Mouse (Mus musculus) fat pad, adult 2 months (tissue): ENCODE measurements around the gene Lrp3.
"Not testable (repeated sequence)": the region's sequence is repeated elsewhere in the genome, so short reads cannot be mapped to it uniquely, and the experiment has no call there.

Experiments used
- DNase-seq: peaks from one replicate; pipeline ENCODE4 v3.0.0-alpha.2; 2011; ENCODE audit warnings: low read depth, low spot score; ENCODE audit errors: extremely low read depth

Lrp3 gene

DNA sequence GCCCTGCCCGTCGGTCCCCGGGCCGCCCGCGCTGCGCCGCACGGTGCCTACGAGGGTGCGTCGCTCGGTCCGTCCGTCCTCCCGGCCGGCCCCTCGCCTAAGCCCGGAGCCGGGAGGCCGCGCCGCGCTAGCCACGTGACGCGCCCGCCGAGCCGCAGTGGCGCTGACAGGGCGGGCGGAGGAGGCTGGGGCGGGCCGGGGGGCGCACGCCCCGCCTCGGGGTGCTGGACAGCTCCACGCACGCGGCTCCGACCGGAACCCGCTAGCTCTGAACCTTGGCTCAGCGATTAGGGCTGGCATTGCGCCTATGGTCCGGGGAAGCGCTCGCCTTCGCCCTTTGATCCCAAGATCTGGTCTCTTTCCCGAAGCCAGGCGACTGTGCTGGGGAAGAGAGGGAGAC, at the start of gene Lrp3:
Lrp3 (minus strand) TSS at position 274 of the 400 bp plus-strand sequence.
- DNase-seq: no peak

GRCm38 (mm10) chr7:35264746-35265145, 49.4 kb upstream of the Lrp3 start:
- DNase-seq: no peak

DNA sequence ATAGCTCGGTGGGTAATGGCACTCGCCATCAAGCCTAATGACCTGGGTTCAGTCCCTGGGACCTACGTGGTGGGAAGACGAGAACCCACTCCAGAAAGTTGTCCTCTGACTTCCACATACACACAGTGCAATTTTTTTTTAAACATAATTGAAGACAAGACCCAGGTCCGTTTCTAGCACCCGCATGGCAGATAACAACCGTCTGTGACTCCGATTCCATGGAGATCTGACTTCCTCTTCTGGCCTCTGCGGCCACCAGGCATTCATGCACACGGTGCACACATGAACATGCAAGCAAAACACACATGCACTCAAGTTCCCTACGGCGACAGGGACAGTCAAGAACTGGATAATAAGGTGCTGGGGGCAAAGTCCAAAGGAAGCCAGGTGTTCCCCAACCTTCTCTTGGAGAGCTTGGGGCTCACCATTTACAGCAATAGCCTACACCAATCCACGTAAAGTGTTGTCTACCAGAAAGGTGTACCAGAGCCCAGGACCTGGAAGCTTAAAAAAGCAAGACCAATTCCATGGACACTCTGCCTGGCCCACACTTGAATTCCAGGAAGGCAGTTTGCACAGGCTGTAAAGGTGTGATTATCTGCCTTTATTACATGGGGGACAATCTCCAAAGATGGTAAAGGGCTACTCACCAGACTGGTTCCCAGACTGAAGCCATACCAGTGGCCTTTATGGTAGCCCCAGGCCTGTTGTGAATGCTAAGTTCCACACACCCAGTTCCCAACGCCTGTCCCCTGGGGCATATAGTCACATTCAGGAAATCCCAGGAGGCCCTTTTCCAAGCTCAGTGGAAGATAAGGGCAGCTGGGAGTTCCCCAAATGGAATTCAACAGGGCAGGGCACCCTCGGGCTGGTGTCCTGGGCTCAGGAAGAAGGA, 48.5 kb upstream of the Lrp3 start:
- DNase-seq: no peak

DNA sequence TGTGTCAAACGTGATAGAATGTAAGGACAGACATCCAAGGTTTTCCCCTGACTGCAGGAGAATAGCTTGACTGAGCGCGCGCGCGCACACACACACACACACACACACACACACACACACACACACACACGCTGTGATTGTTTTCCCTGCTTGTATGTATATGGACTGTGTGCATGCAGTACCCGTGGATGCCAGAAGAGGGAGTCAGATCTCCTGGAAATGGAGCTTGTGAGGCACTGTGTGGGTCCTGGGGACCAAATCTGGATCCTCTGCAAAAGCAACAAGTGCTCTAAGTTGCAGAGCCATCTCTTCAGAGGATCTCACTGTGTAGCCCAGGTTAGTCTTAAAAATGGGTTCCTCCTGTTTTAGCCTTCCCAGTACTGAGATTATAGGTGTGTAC, 44.1 kb upstream of the Lrp3 start:
- no peak for DNase-seq

GRCm38 (mm10) chr7:35258294-35258693, 43.0 kb upstream of the Lrp3 start:
- no peak for DNase-seq

GRCm38 (mm10) chr7:35252041-35252558, 36.8 kb upstream of the Lrp3 start:
- DNase-seq: no peak

DNA sequence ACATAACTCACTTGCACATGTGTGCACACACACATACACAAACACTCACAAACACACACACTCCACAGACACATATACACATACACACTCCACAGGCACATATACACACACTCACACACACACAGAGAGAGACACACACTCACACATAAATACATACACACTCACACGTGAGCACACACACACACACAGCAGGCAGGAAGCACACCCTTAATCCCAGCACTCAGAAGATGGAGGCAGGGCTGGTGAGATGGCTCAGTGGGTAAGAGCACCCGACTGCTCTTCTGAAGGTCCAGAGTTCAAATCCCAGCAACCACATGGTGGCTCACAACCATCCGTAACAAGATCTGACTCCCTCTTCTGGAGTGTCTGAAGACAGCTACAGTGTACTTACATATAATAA, 22.6 kb upstream of the Lrp3 start:
- DNase-seq: not testable (repeated sequence)

- no peak for DNase-seq
Observed at GRCm38 (mm10) chr7:35235308-35235707, 20.0 kb upstream of the Lrp3 start.

DNA sequence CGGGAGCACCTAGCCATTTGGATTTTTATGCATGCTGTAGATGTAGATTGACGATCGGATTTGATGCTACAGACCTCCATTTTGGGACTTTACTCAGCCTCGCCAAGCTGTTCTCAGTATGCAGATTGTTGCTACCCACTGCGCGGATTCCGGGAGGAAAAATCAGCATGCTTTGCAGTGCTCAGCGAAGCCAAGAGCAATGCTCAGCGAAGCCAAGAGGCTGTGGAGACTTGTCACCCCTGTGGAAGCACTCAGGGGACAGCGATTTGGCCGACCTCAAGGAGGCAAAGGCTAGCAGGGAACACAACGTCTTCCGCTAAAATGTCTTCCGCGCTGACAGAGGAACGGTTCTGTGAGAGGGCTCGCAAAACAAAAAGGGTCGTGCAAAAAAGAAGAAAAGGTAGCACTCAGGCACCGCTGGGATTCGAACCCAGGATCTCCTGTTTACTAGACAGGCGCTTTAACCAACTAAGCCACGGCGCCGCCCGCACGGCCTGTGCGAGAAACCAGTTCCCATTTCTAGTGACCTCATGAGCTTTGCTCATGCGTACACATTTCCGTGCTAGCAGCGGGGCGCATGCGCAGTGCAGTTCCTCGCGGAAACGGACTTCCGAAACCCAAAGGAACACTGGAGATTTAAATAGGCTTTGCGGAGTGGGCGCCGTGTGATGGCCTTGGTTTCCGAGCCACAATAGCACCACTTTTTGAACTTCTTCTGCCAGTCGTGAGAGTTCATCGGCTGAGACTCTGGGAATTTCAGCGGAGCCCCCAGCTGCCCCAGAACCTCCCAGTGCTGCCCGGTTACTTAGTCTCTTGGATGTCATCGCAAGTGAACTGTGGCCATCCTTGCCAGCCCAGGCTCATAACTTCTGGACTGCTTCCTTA, 19.3 kb upstream of the Lrp3 start:
- DNase-seq: peak; percentile 37

DNA sequence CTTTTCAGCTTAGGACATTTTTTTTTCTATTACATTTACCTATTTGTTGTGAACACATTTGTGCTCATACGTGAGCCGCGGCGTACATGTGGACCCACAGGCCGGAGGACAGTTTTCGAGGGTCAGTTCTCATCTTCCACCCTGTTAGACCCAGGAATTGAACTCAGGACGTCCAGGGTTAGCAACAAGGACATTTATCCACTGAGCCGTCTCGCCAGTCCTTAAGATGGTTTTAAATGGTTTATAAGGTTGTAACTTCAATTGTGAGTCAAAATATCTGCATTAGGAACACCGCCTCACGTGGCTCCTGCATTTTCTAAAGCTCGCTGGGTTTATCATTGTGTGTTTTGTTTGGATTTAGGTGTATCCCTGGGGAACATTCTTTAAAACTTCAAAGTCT, 18.6 kb upstream of the Lrp3 start:
- DNase-seq: no peak

DNA sequence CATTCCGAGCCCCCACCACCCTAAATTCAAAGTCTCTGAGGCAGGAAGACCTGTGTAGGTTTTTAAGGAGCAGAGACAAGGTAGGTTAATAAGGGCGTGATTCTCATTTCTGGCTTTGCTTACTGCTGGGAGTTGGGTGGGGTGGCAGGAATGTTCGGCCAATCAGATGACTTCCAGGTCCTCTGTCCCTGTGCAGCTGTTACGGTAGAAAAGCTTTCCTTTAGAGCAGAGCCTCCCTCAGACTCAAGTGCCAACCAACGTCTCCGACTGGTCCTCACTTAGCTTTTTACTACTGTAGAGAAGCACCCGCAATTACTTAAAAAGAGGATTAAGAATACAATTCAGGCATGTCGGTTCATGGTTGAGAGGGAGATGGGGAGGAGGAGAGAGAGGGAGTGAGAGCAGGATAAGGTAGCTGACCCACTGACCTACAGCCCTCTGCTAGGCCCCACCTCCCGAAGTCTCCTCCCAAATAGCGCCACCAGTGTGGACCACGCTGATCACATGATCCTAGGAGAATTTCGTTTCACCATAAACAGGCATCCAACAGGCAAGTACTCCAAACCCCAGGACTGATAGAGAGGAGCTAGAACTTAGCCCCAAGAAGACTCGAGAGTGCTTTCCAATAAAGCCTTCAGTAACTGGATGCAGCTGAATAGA, 17.6 kb upstream of the Lrp3 start:
- DNase-seq: no peak

DNA sequence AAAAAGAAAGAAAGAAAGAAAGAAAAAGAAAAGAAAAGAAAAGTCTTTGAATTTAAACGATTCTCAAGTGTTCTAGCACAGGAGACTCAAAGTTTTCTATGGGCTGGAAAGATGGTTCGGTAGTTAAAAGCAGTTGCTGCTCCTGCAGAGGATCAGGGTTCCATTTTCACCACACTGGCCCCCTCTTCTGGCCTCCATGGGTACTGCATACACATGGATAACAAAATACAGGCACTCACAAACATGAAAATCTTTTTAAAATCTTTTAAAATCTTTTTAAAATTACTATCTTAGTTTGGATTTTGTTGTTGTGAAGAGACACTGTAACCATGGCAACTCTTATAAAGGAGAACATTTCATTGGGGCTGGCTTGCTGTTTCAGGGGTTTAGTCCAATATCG, 15.0 kb upstream of the Lrp3 start:
- DNase-seq: no peak

- DNase-seq: no peak
Observed at GRCm38 (mm10) chr7:35220694-35221365, 5.5 kb upstream of the Lrp3 start.

DNA sequence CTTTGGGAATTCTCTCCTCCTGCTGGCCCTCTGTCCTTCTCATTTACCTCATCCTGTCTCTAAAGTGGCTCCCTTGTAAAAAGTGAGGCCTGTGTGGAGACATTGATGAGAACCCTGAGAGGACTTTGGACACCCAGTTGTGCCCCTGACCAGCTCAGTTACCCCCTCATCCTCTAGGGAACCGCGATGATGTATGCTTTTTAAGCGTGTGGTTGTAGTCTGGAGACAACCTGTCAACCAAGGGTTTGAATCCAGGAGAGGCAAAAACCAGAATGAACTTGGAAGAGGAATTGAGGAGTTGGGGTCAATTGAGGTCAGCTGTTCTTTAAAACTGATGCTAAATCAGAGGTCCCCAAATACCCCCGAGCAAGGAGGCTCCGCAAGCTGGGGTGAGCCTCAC, 433 bp upstream of the Lrp3 start:
- no peak for DNase-seq

DNA sequence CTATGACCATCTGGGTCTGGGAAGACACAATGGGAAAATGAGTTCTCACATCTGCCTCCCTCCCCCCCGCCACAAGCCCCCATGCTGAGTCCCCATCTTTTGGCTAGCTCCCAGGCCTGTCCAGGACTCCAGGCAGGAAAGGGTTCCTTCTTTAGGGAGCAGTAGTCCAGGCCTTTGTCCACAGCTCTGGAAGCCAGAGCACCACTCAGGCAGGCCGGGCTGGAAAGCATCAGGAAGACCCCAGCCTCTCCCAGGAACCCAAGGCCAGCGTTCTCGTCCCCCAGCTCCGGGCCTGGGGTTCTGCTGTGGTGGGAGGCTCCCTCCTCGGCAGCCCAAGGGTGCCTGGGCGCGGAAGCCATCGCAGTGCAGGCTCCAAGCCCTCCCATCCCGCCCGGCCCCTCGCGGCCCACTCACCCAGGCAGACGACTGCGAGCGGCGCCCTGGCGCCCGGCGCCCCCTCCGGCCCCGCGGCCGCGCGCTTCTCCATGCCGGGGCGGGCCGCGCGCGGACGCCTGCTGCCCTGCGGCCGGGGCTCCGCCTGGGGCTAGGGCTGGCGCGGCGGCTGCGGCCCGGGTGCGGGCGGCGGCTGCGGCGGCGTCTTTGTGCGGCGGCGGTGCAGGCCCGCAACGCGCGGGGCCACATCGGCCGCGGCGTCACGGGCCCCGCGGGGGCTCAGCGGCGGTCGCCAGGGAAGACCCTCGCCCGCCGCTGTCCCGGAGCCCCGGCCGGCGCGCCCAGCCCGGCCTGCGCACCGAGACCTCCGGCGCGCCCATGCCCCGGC, 666 bp downstream of the Lrp3 start:
- no peak for DNase-seq

- DNase-seq: no peak
Observed at GRCm38 (mm10) chr7:35211791-35212190, 3.5 kb downstream of the Lrp3 start.

GRCm38 (mm10) chr7:35199755-35200154, 15.5 kb downstream of the Lrp3 start:
- DNase-seq: no peak

- no peak for DNase-seq
Observed at GRCm38 (mm10) chr7:35198981-35199754, 16.1 kb downstream of the Lrp3 start.

DNA sequence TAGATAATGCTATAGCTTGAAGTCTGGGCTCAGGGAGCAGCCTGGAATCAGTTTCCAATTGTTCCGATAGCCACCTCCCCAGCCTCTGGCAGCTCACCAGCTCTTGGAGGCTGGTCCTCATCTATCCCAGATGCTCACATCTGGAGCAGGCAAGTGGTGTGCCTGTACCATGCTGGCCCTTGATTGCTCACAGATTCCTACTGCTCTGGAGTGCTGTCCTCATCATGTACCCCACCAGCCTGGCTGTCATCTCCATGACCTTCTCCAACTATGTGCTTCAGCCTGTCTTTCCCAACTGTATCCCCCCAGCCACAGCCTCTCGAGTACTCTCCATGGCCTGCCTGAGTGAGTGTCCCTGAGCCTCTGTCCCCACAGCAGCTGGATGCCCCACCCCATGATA, 18.3 kb downstream of the Lrp3 start:
- DNase-seq: no peak
